Comparison of ENCODE assay signal across 13 mouse cellular contexts in genomic region chr12:89551291-89551690, GRCm38 (mm10).
DNase-seq lines count a peak whose midpoint lies in the region; ATAC-seq lines count a peak whose summit lies in the region.
"Had no signal": no experiment of that assay in that cellular context is flagged by ENCODE, and none has a peak within 500 bp of the region (broad histone marks: within the 10 kb centered on the region; RNA-seq: fewer than 3 reads in every experiment).

No protein-coding gene starts in this region.

- no peak overlapping the region for H3K27ac ChIP-seq in kidney, embryonic 15.5 days
- H3K27ac ChIP-seq: forebrain, embryonic 10.5 days had no signal

- no peak overlapping the region for H3K4me2 ChIP-seq in kidney, embryonic 15.5 days

- WGBS in kidney, embryonic 15.5 days, result 79% methylated on average over 2 of the region's 2 CpGs

- H3K9ac ChIP-seq in kidney, embryonic 15.5 days, result no peak overlapping the region

- no peaks in the 10 kb centered on the region for H3K9me3 ChIP-seq in kidney, embryonic 15.5 days (replicated peaks)
- H3K9me3 ChIP-seq: forebrain, embryonic 10.5 days had no signal

- no peaks in the 10 kb centered on the region for H3K27me3 ChIP-seq in kidney, embryonic 15.5 days

- H3K36me3 ChIP-seq in kidney, embryonic 15.5 days, result no peaks in the 10 kb centered on the region
- H3K36me3 ChIP-seq: forebrain, embryonic 10.5 days had no signal

- ATAC-seq in kidney, embryonic 15.5 days (replicated peaks; ENCODE audit: low FRiP score), result no peak

- no peaks in the 10 kb centered on the region for H3K4me1 ChIP-seq in kidney, embryonic 15.5 days
- H3K4me1 ChIP-seq: forebrain, embryonic 10.5 days had no signal

- no peak overlapping the region for H3K4me3 ChIP-seq in kidney, embryonic 15.5 days (replicated peaks)
- H3K4me3 ChIP-seq: forebrain, embryonic 10.5 days had no signal

- DNase-seq in kidney, postnatal 14 days, result peak; percentile 1
- no peak for DNase-seq in kidney, adult 11 months
- DNase-seq in brain, adult 2 months (ENCODE audit: low read depth, low spot score), result peak; percentile 73
- peak; percentile 48 for DNase-seq in cerebellum, adult 9-10 months
- DNase-seq in layer of hippocampus, postnatal 10 days (ENCODE audit: low spot score in 2 of 2), result peak; percentile 57 to 68
- DNase-seq in MN1 (ENCODE audit: low spot score), result no peak
- no peak for DNase-seq in urinary bladder, postnatal 25 days (ENCODE audit: low spot score)
- DNase-seq: embryo, embryonic 11 days; heart, adult 18-20 months; heart, postnatal 36 days; kidney, adult 18-20 months had no signal

Comparison
In these comparisons a context has a peak if more than half of its experiments do, and no peak if none do; other contexts are left out.
1. DNase-seq: peak in kidney, postnatal 14 days (single experiment), brain, adult 2 months (single experiment), cerebellum, adult 9-10 months (single experiment) and layer of hippocampus, postnatal 10 days (2 of 2); none in kidney, adult 11 months (single experiment), MN1 (single experiment) and urinary bladder, postnatal 25 days (single experiment).